Mouse (Mus musculus): Measurements from ENCODE around the gene Krtap20-2. TPM values are rescaled to one million over a fixed set of nuclear protein-coding genes. Genes with fewer than 3 reads are reported as not detected.
"Not testable (repeated sequence)": the region's sequence is repeated elsewhere in the genome, so short reads cannot be mapped to it uniquely, and the experiment has no call there.

Gene Krtap20-2
- total RNA-seq (2021) = not detected
- long read RNA-seq, experiment 1 = 0 reads
- long read RNA-seq, experiment 2 = 0 reads

GRCm38 (mm10) chr16:89205561-89205960 lies at the start of gene Krtap20-2:
Krtap20-2 (plus strand) TSS chr16:89205861.
- intact Hi-C loops (cut with DNase I) = no loop called here

GRCm38 (mm10) chr16:89157652-89158051 lies 48.0 kb upstream of the Krtap20-2 start, which contains the start of gene Gm9789:
Gm9789 (plus strand) TSS chr16:89157952.
- intact Hi-C loops (cut with DNase I) = no loop called here
- DNase-seq (ENCODE audit: low spot score in 2 of 2) = no peak

More at GRCm38 (mm10) chr16:89205561-89205960, at the start of gene Krtap20-2:
- DNase-seq (ENCODE audit: low spot score in 2 of 2) = no peak

- intact Hi-C loops (cut with DNase I); DNase-seq (ENCODE audit: low spot score in 2 of 2): not testable (repeated sequence)
Measured at GRCm38 (mm10) chr16:89169190-89169589, 36.5 kb upstream of the Krtap20-2 start, which contains the start of gene Gm7735. Gm7735 (plus strand) TSS chr16:89169490.

- intact Hi-C loops (cut with DNase I) = no loop called here
- DNase-seq (ENCODE audit: low spot score in 2 of 2) = no peak
Measured at GRCm38 (mm10) chr16:89174435-89174834, 31.2 kb upstream of the Krtap20-2 start, which contains the start of gene 1110057P08Rik. 1110057P08Rik (plus strand) TSS chr16:89174735.

- no peak for DNase-seq (ENCODE audit: low spot score in 2 of 2)
- intact Hi-C loops (cut with DNase I) = no loop called here
Measured at GRCm38 (mm10) chr16:89188621-89189020, 17.0 kb upstream of the Krtap20-2 start.

Other genes with a start within 250 kb of the Krtap20-2 start
- not detected for gene Krtap16-3, start 243.0 kb upstream of the Krtap20-2 start, total RNA-seq (2021)
- not detected for gene Krtap22-2, start 195.1 kb upstream of the Krtap20-2 start, total RNA-seq (2021)
- not detected for gene Gm10229, start 190.6 kb upstream of the Krtap20-2 start, total RNA-seq (2021)
- gene Krtap6-1, start 174.2 kb upstream of the Krtap20-2 start, total RNA-seq (2021) = not detected
- gene Gm10228, start 164.4 kb upstream of the Krtap20-2 start, total RNA-seq (2021) = not detected
- not detected for gene Krtap6-5, start 158.0 kb upstream of the Krtap20-2 start, total RNA-seq (2021)
- gene 1110025L11Rik, start 141.9 kb upstream of the Krtap20-2 start, total RNA-seq (2021) = not detected
- not detected for gene Krtap6-3, start 121.8 kb upstream of the Krtap20-2 start, total RNA-seq (2021)
- gene Gm6358, start 65.0 kb upstream of the Krtap20-2 start, total RNA-seq (2021) = not detected
- not detected for gene Gm10061, start 54.8 kb upstream of the Krtap20-2 start, total RNA-seq (2021)
- gene Gm9789, start 47.9 kb upstream of the Krtap20-2 start, total RNA-seq (2021) = not detected
- not detected for gene Gm7735, start 36.4 kb upstream of the Krtap20-2 start, total RNA-seq (2021)
- gene 1110057P08Rik, start 31.1 kb upstream of the Krtap20-2 start, total RNA-seq (2021) = not detected
- not detected for gene Krtap21-1, start 198.0 kb downstream of the Krtap20-2 start, total RNA-seq (2021)
- gene Krtap6-2, start 214.2 kb downstream of the Krtap20-2 start, total RNA-seq (2021) = not detected

Data from left cerebral cortex, postnatal 14 days (tissue).